Mouse (Mus musculus): ENCODE data around the gene Nags.

- no peak for TF ChIP-seq CTCF (IDR thresholded peaks at IDR 0.05; ENCODE audit: low read depth)
- TF ChIP-seq EP300 (IDR thresholded peaks at IDR 0.05; ENCODE audit: low read depth) = no peak
Observed at GRCm38 (mm10) chr11:102144957-102145470, 299 bp upstream of the Nags start.
